Mouse (Mus musculus) stomach, postnatal 0 days (tissue): ENCODE results near the gene Lhcgr.

Source experiments
- CTCF ChIP-seq: IDR thresholded peaks from 2 replicates; pipeline ENCODE4 v1.5.1; 2016; ENCODE audit warnings: antibody characterized with exemption, low read depth, mild to moderate bottlenecking, moderate library complexity
- EP300 ChIP-seq: optimal IDR thresholded peaks from 2 replicates; pipeline ENCODE3; 2016; ENCODE audit warnings: antibody characterized with exemption

DNA sequence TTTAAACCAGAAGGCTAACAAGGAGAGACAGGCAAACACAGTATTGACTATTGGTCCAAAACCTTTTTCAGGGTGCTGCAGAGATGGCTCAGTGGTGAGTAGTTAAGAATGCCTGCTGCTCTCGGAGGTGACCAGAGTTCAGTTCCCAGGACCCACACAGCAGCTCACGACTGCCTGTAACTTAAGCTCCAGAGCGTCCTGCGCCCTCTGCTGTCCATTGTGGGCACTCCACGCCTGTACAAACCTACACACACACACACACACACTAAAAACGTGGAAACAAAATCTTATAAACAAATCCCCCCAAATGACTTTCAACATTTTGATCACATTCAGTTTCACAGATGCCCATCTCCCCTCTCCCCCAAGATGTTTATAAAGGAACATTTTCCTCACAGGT, 24.9 kb downstream of the Lhcgr start:
- TF ChIP-seq EP300 (no peak), CTCF (peak; percentile 18; the same call in 1 of the 2 replicates)
